Mouse (Mus musculus): ENCODE results near the gene Polr1c.

- TF ChIP-seq TAL1 (IDR thresholded peaks at IDR 0.05; ENCODE audit: low read length) (no peak), GATA1 (IDR thresholded peaks at IDR 0.05; ENCODE audit: low read length) (no peak)
Measured at GRCm38 (mm10) chr17:46274465-46274864, 26.6 kb upstream of the Polr1c start.

All from erythroblast, embryonic 14.5 days (primary cell).